Mouse (Mus musculus): ENCODE measurements around the gene Prss34. TPM values are rescaled to one million over a fixed set of nuclear protein-coding genes. Genes with fewer than 3 reads are reported as not detected.

Gene Prss34
- polyA plus RNA-seq, 1 experiment, result not detected

DNA sequence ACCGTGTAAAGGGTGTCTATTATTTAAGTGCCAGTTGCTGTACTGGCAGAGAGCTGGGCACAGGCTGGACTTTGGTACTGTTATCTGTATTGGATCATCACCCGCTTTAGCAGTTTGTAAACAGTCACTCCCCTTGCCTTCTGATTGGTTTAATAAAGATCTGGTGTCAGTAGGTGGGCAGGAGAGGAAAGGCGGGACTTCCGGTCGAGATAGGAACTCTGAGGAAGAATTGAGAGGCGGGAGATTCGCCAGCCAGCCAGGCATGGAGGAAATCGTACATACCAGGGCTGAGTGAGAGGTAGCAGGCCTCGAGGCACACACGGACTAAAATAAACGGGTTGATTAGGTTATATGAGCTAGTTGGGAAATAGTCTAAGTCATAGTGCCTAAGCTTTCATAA lies 16.1 kb upstream of the Prss34 start:
- Histone ChIP-seq H3K27ac (replicated peaks; ENCODE audit: low read depth, low read length) (no peak overlapping the region), H3K4me1 (ENCODE audit: control insufficient read depth, insufficient read depth, insufficient read length, low read length) (no peaks in the 10 kb centered on the region), H3K4me3 (ENCODE audit: insufficient read depth, low read depth, low read length) (no peak overlapping the region)

DNA sequence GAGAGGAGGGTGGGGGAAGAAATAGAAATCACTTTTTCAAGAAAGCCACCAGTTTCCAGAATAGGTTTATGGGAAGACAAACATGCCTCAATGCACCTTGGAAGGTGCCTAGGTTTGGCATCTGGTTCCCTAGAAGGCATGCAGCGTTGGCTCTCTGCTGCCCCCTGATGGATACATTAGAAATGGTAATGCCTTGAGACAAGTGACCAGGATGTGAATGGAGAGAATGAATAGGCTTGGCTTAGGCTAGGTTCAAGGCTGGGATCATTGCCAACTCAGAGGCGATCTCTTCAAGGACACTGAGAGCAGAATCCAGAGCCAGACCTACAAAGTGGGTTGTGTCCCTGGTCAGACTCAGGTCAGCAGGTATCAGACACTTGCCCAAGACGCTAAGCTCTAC lies 13.2 kb upstream of the Prss34 start:
- no peak overlapping the region for H3K27ac ChIP-seq (replicated peaks; ENCODE audit: low read depth, low read length)
- no peak overlapping the region for H3K4me3 ChIP-seq (ENCODE audit: insufficient read depth, low read depth, low read length)
- H3K4me1 ChIP-seq (ENCODE audit: control insufficient read depth, insufficient read depth, insufficient read length, low read length), result no peaks in the 10 kb centered on the region

DNA sequence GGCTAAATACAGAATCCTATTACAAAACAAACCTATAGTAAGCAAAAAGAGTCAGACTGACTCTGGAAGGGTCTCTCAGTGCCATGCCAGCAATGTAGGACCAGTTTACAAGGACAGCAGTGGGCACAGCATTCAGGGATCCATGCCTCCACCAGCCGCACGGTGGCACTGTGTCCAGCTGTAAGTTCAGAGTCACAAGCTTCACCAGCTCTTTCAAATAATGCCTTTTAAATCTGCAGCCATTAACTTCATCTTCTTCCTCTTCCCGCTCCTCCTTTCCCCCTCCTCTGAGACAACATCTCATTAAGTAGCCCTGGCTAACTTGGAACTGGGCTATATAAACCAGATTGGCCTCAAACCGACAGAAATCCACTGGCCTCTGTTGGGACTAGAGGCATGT lies 9.4 kb upstream of the Prss34 start:
- Histone ChIP-seq H3K4me1 (ENCODE audit: control insufficient read depth, insufficient read depth, insufficient read length, low read length) (no peaks in the 10 kb centered on the region), H3K27ac (replicated peaks; ENCODE audit: low read depth, low read length) (no peak overlapping the region), H3K4me3 (ENCODE audit: insufficient read depth, low read depth, low read length) (no peak overlapping the region)

DNA sequence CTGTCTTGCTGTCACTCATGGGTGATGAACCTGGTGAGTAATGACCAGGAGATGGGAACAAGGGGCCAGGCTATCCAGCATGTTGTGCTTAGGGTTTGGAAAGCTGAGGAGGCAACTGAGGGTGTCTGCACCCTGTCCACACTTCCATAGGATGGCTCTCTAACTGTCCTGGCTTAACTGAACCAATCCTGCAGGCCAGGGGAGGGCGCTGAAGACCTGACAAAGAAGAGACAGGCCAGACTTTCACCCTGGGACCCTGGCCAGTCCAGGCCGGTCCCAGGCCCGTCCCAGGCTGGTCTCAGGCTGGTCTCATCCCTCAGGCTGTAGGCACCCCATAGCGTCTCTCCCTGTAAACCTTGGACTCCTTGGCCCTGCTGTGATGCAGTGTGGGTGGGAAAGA lies 7.8 kb upstream of the Prss34 start:
- no peak overlapping the region for H3K4me3 ChIP-seq (ENCODE audit: insufficient read depth, low read depth, low read length)
- H3K27ac ChIP-seq (replicated peaks; ENCODE audit: low read depth, low read length), result no peak overlapping the region
- no peaks in the 10 kb centered on the region for H3K4me1 ChIP-seq (ENCODE audit: control insufficient read depth, insufficient read depth, insufficient read length, low read length)

DNA sequence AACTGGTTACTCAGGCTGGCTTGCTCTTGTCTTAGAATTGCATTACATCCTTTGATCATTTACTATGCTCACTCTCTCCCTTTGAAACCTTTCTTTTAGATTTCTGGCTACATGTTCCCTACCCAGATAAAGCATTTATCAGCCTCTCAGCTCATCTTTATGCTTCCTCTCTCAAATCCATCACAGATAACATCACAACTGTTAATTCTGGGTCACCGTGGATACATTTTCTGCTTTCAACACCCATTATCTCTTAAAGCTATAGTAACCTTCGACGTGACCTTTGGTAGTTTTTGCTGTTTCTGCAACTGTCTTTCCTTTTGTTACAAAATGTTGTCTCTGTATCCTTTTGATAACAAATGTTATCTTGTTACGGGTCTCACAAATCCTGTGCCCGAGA lies 4.7 kb upstream of the Prss34 start:
- H3K4me3 ChIP-seq (ENCODE audit: insufficient read depth, low read depth, low read length), result no peak overlapping the region
- H3K4me1 ChIP-seq (ENCODE audit: control insufficient read depth, insufficient read depth, insufficient read length, low read length), result no peaks in the 10 kb centered on the region
- H3K27ac ChIP-seq (replicated peaks; ENCODE audit: low read depth, low read length), result no peak overlapping the region

DNA sequence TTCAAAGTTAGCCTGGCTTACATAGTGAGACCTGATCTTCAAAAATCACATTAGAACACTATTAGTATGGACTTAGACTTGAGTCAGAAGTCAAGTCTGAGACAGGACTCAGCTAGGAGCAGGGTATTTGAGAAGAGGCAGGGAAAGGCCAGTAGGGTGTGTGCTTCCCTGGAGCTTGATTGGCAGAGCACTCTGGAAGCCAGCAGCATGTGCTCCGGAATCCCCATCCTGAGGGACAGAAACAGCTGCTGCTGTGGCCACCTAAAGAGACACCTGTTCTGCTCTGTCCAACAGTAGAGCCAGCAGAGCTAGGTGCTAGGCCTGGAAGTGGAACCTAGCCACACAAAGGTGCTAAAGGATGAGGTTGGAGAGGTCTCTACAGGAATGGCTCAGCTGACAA lies 4.1 kb upstream of the Prss34 start:
- no peak overlapping the region for H3K27ac ChIP-seq (replicated peaks; ENCODE audit: low read depth, low read length)
- no peaks in the 10 kb centered on the region for H3K4me1 ChIP-seq (ENCODE audit: control insufficient read depth, insufficient read depth, insufficient read length, low read length)
- no peak overlapping the region for H3K4me3 ChIP-seq (ENCODE audit: insufficient read depth, low read depth, low read length)

DNA sequence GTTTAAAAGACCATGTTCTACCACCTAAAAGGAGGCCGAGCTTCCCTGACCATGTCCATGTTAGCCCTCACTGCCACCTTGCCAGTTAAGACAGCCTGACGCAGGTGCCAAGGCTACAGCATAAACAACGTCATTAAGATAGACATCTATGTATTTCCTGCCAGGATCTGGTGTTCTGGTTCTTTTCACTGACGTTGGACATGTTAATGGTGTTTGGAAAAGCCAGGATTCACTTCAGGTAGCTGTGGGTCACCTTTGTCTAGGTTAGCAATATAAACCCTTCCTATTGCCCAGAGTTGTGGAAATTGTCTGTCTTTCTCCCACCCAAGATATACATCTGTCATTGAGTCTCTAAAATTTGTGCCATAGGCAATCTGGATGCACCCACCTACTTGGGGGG lies 10.2 kb downstream of the Prss34 start, which contains the start of gene Prss28:
TSS of gene Prss28 (plus strand) at position 301 of the 400 bp plus-strand sequence.
- Histone ChIP-seq H3K4me1 (ENCODE audit: control insufficient read depth, insufficient read depth, insufficient read length, low read length) (no peaks in the 10 kb centered on the region), H3K4me3 (ENCODE audit: insufficient read depth, low read depth, low read length) (no peak within 1 kb of the TSS), H3K27ac (replicated peaks; ENCODE audit: low read depth, low read length) (no peak within 1 kb of the TSS)

DNA sequence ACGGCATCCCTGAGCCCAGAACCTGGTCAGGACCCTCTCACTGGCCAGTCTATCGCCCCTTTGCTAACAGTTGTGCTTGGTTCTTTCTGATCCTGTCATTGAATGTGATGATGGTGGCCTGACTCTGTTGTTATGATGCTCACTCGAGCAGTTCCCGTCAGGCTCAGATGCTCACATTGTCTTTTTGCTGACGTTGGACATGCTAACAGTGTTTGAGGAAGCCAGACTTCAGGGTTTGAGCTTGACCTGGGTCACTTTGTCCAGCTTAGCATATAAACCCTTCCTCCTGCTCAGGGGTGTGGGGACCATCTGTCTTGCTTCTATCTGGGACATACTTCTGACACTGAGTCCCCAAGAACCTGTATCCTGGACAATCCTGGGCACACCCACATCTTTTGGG lies 20.2 kb downstream of the Prss34 start, which contains the start of gene Prss29:
TSS of gene Prss29 (plus strand) at position 301 of the 400 bp plus-strand sequence.
- H3K27ac ChIP-seq (replicated peaks; ENCODE audit: low read depth, low read length), result no peak within 1 kb of the TSS
- no peaks in the 10 kb centered on the region for H3K4me1 ChIP-seq (ENCODE audit: control insufficient read depth, insufficient read depth, insufficient read length, low read length)
- no peak within 1 kb of the TSS for H3K4me3 ChIP-seq (ENCODE audit: insufficient read depth, low read depth, low read length)

DNA sequence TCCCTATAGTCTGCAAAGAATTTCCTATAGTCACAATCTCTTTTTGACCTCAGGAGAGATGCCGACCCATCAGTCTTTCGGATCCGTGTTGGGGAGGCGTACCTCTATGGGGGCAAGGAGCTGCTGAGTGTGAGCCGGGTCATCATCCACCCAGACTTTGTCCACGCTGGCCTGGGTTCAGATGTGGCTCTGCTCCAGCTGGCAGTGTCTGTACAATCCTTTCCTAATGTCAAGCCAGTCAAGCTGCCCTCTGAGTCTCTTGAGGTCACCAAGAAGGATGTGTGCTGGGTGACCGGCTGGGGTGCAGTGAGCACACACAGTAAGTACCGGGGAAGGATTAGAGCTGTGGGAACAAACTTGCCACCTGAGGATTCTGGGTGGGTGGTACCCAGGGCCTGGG lies 22.6 kb downstream of the Prss34 start:
- Histone ChIP-seq H3K4me3 (ENCODE audit: insufficient read depth, low read depth, low read length) (no peak overlapping the region), H3K4me1 (ENCODE audit: control insufficient read depth, insufficient read depth, insufficient read length, low read length) (no peaks in the 10 kb centered on the region), H3K27ac (replicated peaks; ENCODE audit: low read depth, low read length) (no peak overlapping the region)

GRCm38 (mm10) chr17:25322930-25323329 lies 24.7 kb downstream of the Prss34 start:
- no peak overlapping the region for H3K27ac ChIP-seq (replicated peaks; ENCODE audit: low read depth, low read length)
- H3K4me3 ChIP-seq (ENCODE audit: insufficient read depth, low read depth, low read length), result no peak overlapping the region
- H3K4me1 ChIP-seq (ENCODE audit: control insufficient read depth, insufficient read depth, insufficient read length, low read length), result no peaks in the 10 kb centered on the region

DNA sequence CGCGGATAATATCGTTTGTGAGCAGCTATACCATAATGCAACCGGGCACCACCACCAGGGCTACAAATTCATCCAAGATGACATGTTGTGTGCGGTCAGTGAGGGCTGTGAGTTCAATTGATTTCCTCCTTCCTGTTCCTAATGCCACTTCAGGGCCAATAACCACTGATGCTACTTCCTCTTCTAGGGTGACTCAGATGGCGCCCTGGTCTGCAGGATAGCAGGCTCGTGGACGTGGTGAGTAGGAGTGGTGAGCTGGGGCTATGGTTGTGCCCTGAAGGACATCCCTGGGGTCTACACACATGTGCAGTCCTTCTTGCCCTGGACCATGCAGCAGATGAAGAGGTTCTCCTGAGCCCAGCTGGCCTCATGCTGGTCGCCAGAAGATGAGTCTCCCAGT lies 34.1 kb downstream of the Prss34 start:
- Histone ChIP-seq H3K4me1 (ENCODE audit: control insufficient read depth, insufficient read depth, insufficient read length, low read length) (no peaks in the 10 kb centered on the region), H3K27ac (replicated peaks; ENCODE audit: low read depth, low read length) (no peak overlapping the region), H3K4me3 (ENCODE audit: insufficient read depth, low read depth, low read length) (no peak overlapping the region)

DNA sequence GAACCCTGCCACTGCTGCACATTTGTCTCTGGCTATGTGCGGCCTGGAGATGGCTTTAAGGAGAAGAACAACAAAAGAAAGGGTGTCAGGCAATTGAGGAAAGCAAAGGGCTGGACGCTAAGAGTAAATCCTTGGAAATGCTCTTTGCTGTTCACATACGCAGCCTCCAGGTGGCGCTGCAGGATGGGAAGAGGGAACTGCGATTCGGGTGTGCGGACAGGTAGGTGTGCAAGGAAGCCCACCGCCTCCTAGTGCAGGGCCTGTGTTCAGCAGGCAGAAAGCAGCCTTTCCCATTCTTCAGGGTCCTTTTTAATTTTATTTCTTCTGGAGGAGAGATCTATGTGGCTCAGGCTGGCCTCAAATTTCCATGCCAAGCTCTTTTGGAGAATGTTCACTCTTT lies 35.7 kb downstream of the Prss34 start:
- Histone ChIP-seq H3K27ac (replicated peaks; ENCODE audit: low read depth, low read length) (no peak overlapping the region), H3K4me1 (ENCODE audit: control insufficient read depth, insufficient read depth, insufficient read length, low read length) (no peaks in the 10 kb centered on the region)

GRCm38 (mm10) chr17:25338218-25338617 lies 40.0 kb downstream of the Prss34 start:
- no peak overlapping the region for H3K27ac ChIP-seq (replicated peaks; ENCODE audit: low read depth, low read length)
- H3K4me1 ChIP-seq (ENCODE audit: control insufficient read depth, insufficient read depth, insufficient read length, low read length), result no peaks in the 10 kb centered on the region

More for the DNA sequence above, 35.7 kb downstream of the Prss34 start:
- H3K4me3 ChIP-seq (ENCODE audit: insufficient read depth, low read depth, low read length), result no peak overlapping the region

GRCm38 (mm10) chr17:25340003-25340402 lies 41.8 kb downstream of the Prss34 start:
- no peak overlapping the region for H3K27ac ChIP-seq (replicated peaks; ENCODE audit: low read depth, low read length)
- no peak overlapping the region for H3K4me3 ChIP-seq (ENCODE audit: insufficient read depth, low read depth, low read length)
- H3K4me1 ChIP-seq (ENCODE audit: control insufficient read depth, insufficient read depth, insufficient read length, low read length), result no peaks in the 10 kb centered on the region

More at GRCm38 (mm10) chr17:25338218-25338617, 40.0 kb downstream of the Prss34 start:
- H3K4me3 ChIP-seq (ENCODE audit: insufficient read depth, low read depth, low read length), result no peak overlapping the region

- Histone ChIP-seq H3K27ac (replicated peaks; ENCODE audit: low read depth, low read length) (no peak overlapping the region), H3K4me1 (ENCODE audit: control insufficient read depth, insufficient read depth, insufficient read length, low read length) (no peaks in the 10 kb centered on the region), H3K4me3 (ENCODE audit: insufficient read depth, low read depth, low read length) (no peak overlapping the region)
Measured at GRCm38 (mm10) chr17:25341490-25341889, 43.3 kb downstream of the Prss34 start.

- Histone ChIP-seq H3K4me1 (ENCODE audit: control insufficient read depth, insufficient read depth, insufficient read length, low read length) (no peaks in the 10 kb centered on the region), H3K4me3 (ENCODE audit: insufficient read depth, low read depth, low read length) (no peak within 1 kb of the TSS), H3K27ac (replicated peaks; ENCODE audit: low read depth, low read length) (no peak within 1 kb of the TSS)
Measured at GRCm38 (mm10) chr17:25345462-25345861, 47.3 kb downstream of the Prss34 start, which contains the start of gene Tpsab1. Gene Tpsab1, minus strand, starts transcription at chr17:25345562.

All from brown adipose tissue, adult 24 weeks (tissue).